Mouse (Mus musculus): ENCODE measurements around the gene Kpna6. TPM values are rescaled to one million over a fixed set of nuclear protein-coding genes. Genes with fewer than 3 reads are reported as not detected.

Gene Kpna6
- polyA plus RNA-seq, 1 experiment = 35.0 TPM

- TF ChIP-seq POLR2A (IDR thresholded peaks at IDR 0.05; ENCODE audit: low read depth, low read length) (no peak), CTCF (conservative IDR thresholded peaks at IDR 0.05; ENCODE audit: insufficient read depth, insufficient read length, low read depth, low read length) (no peak)
- 79% methylated on average over 11 of the region's 11 CpGs for WGBS
- H3K27me3 ChIP-seq (replicated peaks; ENCODE audit: control insufficient read depth, insufficient read depth, low read length) = no peaks in the 10 kb centered on the region
- H3K27ac ChIP-seq (ENCODE audit: insufficient read depth, low read depth, low read length) = peak overlapping the region; percentile 62
- no peak for DNase-seq
- peaks cover 19% of the 10 kb centered on the region for H3K4me1 ChIP-seq (ENCODE audit: control insufficient read depth, insufficient read depth, low read length)
- no peaks in the 10 kb centered on the region for H3K36me3 ChIP-seq (ENCODE audit: control insufficient read depth, insufficient read depth, low read length)
- H3K4me3 ChIP-seq (ENCODE audit: insufficient read depth, low read depth, low read length) = 0 out of 2 replicates have a peak overlapping the region, but pooled peaks have one; percentile 84
Measured at GRCm38 (mm10) chr4:129622120-129622802, 50.3 kb downstream of the Kpna6 start.

GRCm38 (mm10) chr4:129621283-129621841 lies 51.2 kb downstream of the Kpna6 start:
- peak overlapping the region; percentile 57 for H3K4me3 ChIP-seq (ENCODE audit: insufficient read depth, low read depth, low read length)
- DNase-seq = peak; percentile 79
- H3K4me1 ChIP-seq (ENCODE audit: control insufficient read depth, insufficient read depth, low read length) = peaks cover 19% of the 10 kb centered on the region
- H3K27ac ChIP-seq (ENCODE audit: insufficient read depth, low read depth, low read length) = peak overlapping the region; percentile 95
- 45% methylated on average over 8 of the region's 8 CpGs for WGBS
- H3K36me3 ChIP-seq (ENCODE audit: control insufficient read depth, insufficient read depth, low read length) = no peaks in the 10 kb centered on the region
- H3K27me3 ChIP-seq (replicated peaks; ENCODE audit: control insufficient read depth, insufficient read depth, low read length) = no peaks in the 10 kb centered on the region
- TF ChIP-seq CTCF (conservative IDR thresholded peaks at IDR 0.05; ENCODE audit: insufficient read depth, insufficient read length, low read depth, low read length) (no peak), POLR2A (IDR thresholded peaks at IDR 0.05; ENCODE audit: low read depth, low read length) (peak; percentile 7)

GRCm38 (mm10) chr4:129620419-129621282 lies 51.9 kb downstream of the Kpna6 start:
- no peak for DNase-seq
- TF ChIP-seq POLR2A (IDR thresholded peaks at IDR 0.05; ENCODE audit: low read depth, low read length) = no peak
- TF ChIP-seq CTCF (conservative IDR thresholded peaks at IDR 0.05; ENCODE audit: insufficient read depth, insufficient read length, low read depth, low read length) = no peak
- H3K4me3 ChIP-seq (ENCODE audit: insufficient read depth, low read depth, low read length) = peak overlapping the region; percentile 57
- WGBS = 66% methylated on average over 11 of the region's 11 CpGs
- H3K4me1 ChIP-seq (ENCODE audit: control insufficient read depth, insufficient read depth, low read length) = peaks cover 19% of the 10 kb centered on the region
- H3K27ac ChIP-seq (ENCODE audit: insufficient read depth, low read depth, low read length) = peak overlapping the region; percentile 95
- no peaks in the 10 kb centered on the region for H3K27me3 ChIP-seq (replicated peaks; ENCODE audit: control insufficient read depth, insufficient read depth, low read length)
- no peaks in the 10 kb centered on the region for H3K36me3 ChIP-seq (ENCODE audit: control insufficient read depth, insufficient read depth, low read length)

GRCm38 (mm10) chr4:129618786-129619691 lies 53.5 kb downstream of the Kpna6 start, which contains the start of gene Iqcc:
Gene Iqcc, minus strand, starts transcription at chr4:129619099.
- Histone ChIP-seq H3K4me1 (ENCODE audit: control insufficient read depth, insufficient read depth, low read length) (peaks cover 14% of the 10 kb centered on the region), H3K4me3 (ENCODE audit: insufficient read depth, low read depth, low read length) (peak within 1 kb of the TSS; percentile 82), H3K36me3 (ENCODE audit: control insufficient read depth, insufficient read depth, low read length) (no peaks in the 10 kb centered on the region), H3K27ac (ENCODE audit: insufficient read depth, low read depth, low read length) (peak within 1 kb of the TSS; percentile 78), H3K27me3 (replicated peaks; ENCODE audit: control insufficient read depth, insufficient read depth, low read length) (no peaks in the 10 kb centered on the region)
- DNase-seq = peak; percentile 98
- TF ChIP-seq POLR2A (IDR thresholded peaks at IDR 0.05; ENCODE audit: low read depth, low read length) (peak; percentile 99), CTCF (conservative IDR thresholded peaks at IDR 0.05; ENCODE audit: insufficient read depth, insufficient read length, low read depth, low read length) (no peak)
- WGBS = 4% methylated on average over 44 of the region's 44 CpGs

- WGBS = 95% methylated on average over 5 of the region's 5 CpGs
- Histone ChIP-seq H3K27ac (ENCODE audit: insufficient read depth, low read depth, low read length) (no peak overlapping the region), H3K36me3 (ENCODE audit: control insufficient read depth, insufficient read depth, low read length) (no peaks in the 10 kb centered on the region), H3K27me3 (replicated peaks; ENCODE audit: control insufficient read depth, insufficient read depth, low read length) (no peaks in the 10 kb centered on the region), H3K4me3 (ENCODE audit: insufficient read depth, low read depth, low read length) (peak overlapping the region; percentile 82), H3K4me1 (ENCODE audit: control insufficient read depth, insufficient read depth, low read length) (peaks cover 13% of the 10 kb centered on the region)
- no peak for DNase-seq
- TF ChIP-seq CTCF (conservative IDR thresholded peaks at IDR 0.05; ENCODE audit: insufficient read depth, insufficient read length, low read depth, low read length) (no peak), POLR2A (IDR thresholded peaks at IDR 0.05; ENCODE audit: low read depth, low read length) (no peak)
Measured at GRCm38 (mm10) chr4:129618031-129618430, 54.5 kb downstream of the Kpna6 start.

- WGBS = 80% methylated on average over 7 of the region's 7 CpGs
- H3K4me3 ChIP-seq (ENCODE audit: insufficient read depth, low read depth, low read length) = no peak overlapping the region
- peaks cover 8% of the 10 kb centered on the region for H3K4me1 ChIP-seq (ENCODE audit: control insufficient read depth, insufficient read depth, low read length)
- no peak overlapping the region for H3K27ac ChIP-seq (ENCODE audit: insufficient read depth, low read depth, low read length)
- H3K36me3 ChIP-seq (ENCODE audit: control insufficient read depth, insufficient read depth, low read length) = no peaks in the 10 kb centered on the region
- TF ChIP-seq POLR2A (IDR thresholded peaks at IDR 0.05; ENCODE audit: low read depth, low read length) (no peak), CTCF (conservative IDR thresholded peaks at IDR 0.05; ENCODE audit: insufficient read depth, insufficient read length, low read depth, low read length) (no peak)
- DNase-seq = no peak
- no peaks in the 10 kb centered on the region for H3K27me3 ChIP-seq (replicated peaks; ENCODE audit: control insufficient read depth, insufficient read depth, low read length)
Measured at GRCm38 (mm10) chr4:129617121-129617641, 55.4 kb downstream of the Kpna6 start.

Measured in kidney, adult 2 months (tissue).